Mouse (Mus musculus) lung, adult 2 months (tissue): ENCODE results near the gene Ube2k.

Experiments used
- CTCF ChIP-seq: fragments of 200-500 bp; IDR thresholded peaks from 2 replicates; pipeline ENCODE4 v1.5.1; 2011; ENCODE audit warnings: mild to moderate bottlenecking, low read length, control low read depth; ENCODE audit not compliant: insufficient read depth
- POLR2A ChIP-seq: fragments of 200-500 bp; IDR thresholded peaks from 2 replicates; pipeline ENCODE4 v1.6.1; 2011; ENCODE audit warnings: low read depth, mild to moderate bottlenecking, control low read depth, low read length, borderline replicate concordance; ENCODE audit errors: extremely low read depth

DNA sequence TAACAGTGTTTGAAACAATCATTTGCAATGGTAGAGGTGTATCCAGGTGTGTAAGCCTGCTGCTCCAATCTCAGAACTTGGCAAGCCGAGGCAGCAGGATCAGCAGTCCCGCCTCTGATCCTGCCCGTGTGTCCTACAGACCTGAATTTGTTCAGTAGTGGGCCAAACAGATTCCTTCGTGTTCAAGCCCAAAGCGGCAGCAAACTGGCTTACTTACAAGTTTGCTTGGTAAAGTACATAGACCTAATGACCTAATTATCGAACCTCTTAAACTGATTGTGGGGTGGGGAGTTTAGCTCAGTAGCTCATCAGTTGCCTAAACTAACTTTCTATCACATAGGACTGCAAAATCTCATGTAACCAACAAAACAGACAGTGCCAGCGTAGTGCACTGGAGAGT lies 62.6 kb downstream of the Ube2k start:
- TF ChIP-seq CTCF (no peak), POLR2A (no peak)
